Mouse (Mus musculus) CH12.LX (cell line): ENCODE results near the gene Eva1b. TPM values are rescaled to one million over a fixed set of nuclear protein-coding genes. Genes with fewer than 3 reads are reported as not detected.

Experiments used
- DNase-seq: peaks from one replicate; pipeline ENCODE4 v3.0.0-alpha.2; 2013; ENCODE audit errors: extremely low read depth
- H3K27ac ChIP-seq: 2 replicates; pipeline ENCODE4 v1.5.1; 2012; ENCODE audit warnings: low read depth, mild to moderate bottlenecking, control low read depth, moderate library complexity; ENCODE audit not compliant: insufficient read depth
- H3K27me3 ChIP-seq: replicated peaks from 2 replicates; pipeline ENCODE3; 2012; ENCODE audit warnings: inconsistent platforms
- H3K36me3 ChIP-seq, 2 experiments: replicated peaks in 1 of 2; 2 replicates each; pipeline versions ENCODE3 to v1.6.1; 2012; ENCODE audit warnings: inconsistent platforms in 1 of 2, low read length in 1 of 2, mild to moderate bottlenecking in 1 of 2, mixed read lengths in 1 of 2, moderate library complexity in 1 of 2; ENCODE audit not compliant: control insufficient read depth in 1 of 2, insufficient read depth in 1 of 2
- H3K4me1 ChIP-seq, 2 experiments: 2 replicates each; pipeline ENCODE4 v1.6.1; 2012; ENCODE audit warnings: inconsistent platforms in 1 of 2, moderate library complexity in 1 of 2; ENCODE audit not compliant: insufficient read depth in 2 of 2, control insufficient read depth in 1 of 2
- H3K4me2 ChIP-seq: 2 replicates; pipeline ENCODE4 v1.6.1; 2012; ENCODE audit warnings: low read depth, mild to moderate bottlenecking, control low read depth; ENCODE audit not compliant: poor library complexity, insufficient read depth, severe bottlenecking
- H3K4me3 ChIP-seq, 3 experiments: fragments of 150-350 bp in 1 of 3; sonication (generic) in 1 of 3; replicated peaks in 1 of 3; 2 replicates each; pipeline versions ENCODE3 to v1.5.1; 2011 to 2012; ENCODE audit warnings: low read depth in 2 of 3, low read length in 2 of 3, mild to moderate bottlenecking in 2 of 3, moderate library complexity in 2 of 3, control low read depth in 1 of 3, improper control_type of control experiment in 1 of 3, inconsistent platforms in 1 of 3, mixed read lengths in 1 of 3; ENCODE audit not compliant: poor library complexity in 1 of 3
- H3K79me2 ChIP-seq: replicated peaks from 2 replicates; pipeline ENCODE4 v1.6.1; 2012; ENCODE audit warnings: mild to moderate bottlenecking, moderate library complexity; ENCODE audit not compliant: control insufficient read depth, poor library complexity, insufficient read depth, severe bottlenecking; ENCODE audit errors: extremely low read depth
- H3K9ac ChIP-seq: 2 replicates; pipeline ENCODE4 v1.6.1; 2012; ENCODE audit warnings: low read depth, mild to moderate bottlenecking, control low read depth, moderate library complexity; ENCODE audit not compliant: insufficient read depth
- H3K9me3 ChIP-seq: replicated peaks from 2 replicates; pipeline ENCODE3; 2012; ENCODE audit warnings: low read length, inconsistent platforms, mixed read lengths
- CHD2 ChIP-seq: IDR thresholded peaks from 2 replicates; pipeline ENCODE4 v1.6.1; 2011; ENCODE audit warnings: low read length, improper control_type of control experiment
- CTCF ChIP-seq, 2 experiments: IDR thresholded peaks in 1 of 2; conservative IDR thresholded peaks in 1 of 2; 2 replicates each; pipeline ENCODE4 v1.5.1; 2011 to 2012; ENCODE audit warnings: low read depth in 2 of 2, low read length in 2 of 2, improper control_type of control experiment in 1 of 2, inconsistent platforms in 1 of 2, mild to moderate bottlenecking in 1 of 2, moderate library complexity in 1 of 2
- E2F4 ChIP-seq: IDR thresholded peaks from 2 replicates; pipeline ENCODE4 v1.6.1; 2011; ENCODE audit warnings: low read depth, low read length, improper control_type of control experiment; ENCODE audit not compliant: insufficient replicate concordance
- GABPA ChIP-seq: IDR thresholded peaks from 2 replicates; pipeline ENCODE4 v1.6.1; 2012; ENCODE audit warnings: low read depth, low read length, improper control_type of control experiment, inconsistent platforms; ENCODE audit not compliant: insufficient replicate concordance
- JUND ChIP-seq: conservative IDR thresholded peaks from 2 replicates; pipeline ENCODE4 v1.6.1; 2011; ENCODE audit warnings: low read depth, low read length, improper control_type of control experiment
- MAFK ChIP-seq: IDR thresholded peaks from 2 replicates; pipeline ENCODE4 v1.6.1; 2011; ENCODE audit warnings: low read length, improper control_type of control experiment; ENCODE audit not compliant: insufficient replicate concordance
- MAX ChIP-seq: IDR thresholded peaks from 2 replicates; pipeline ENCODE4 v1.6.1; 2011; ENCODE audit warnings: low read length, improper control_type of control experiment
- MAZ ChIP-seq: IDR thresholded peaks from 2 replicates; pipeline ENCODE4 v1.6.1; 2012; ENCODE audit warnings: low read depth, mild to moderate bottlenecking, inconsistent platforms, low read length, improper control_type of control experiment, moderate library complexity
- MXI1 ChIP-seq: IDR thresholded peaks from 2 replicates; pipeline ENCODE4 v1.6.1; 2011; ENCODE audit warnings: mild to moderate bottlenecking, low read depth, low read length, improper control_type of control experiment
- NELFE ChIP-seq: IDR thresholded peaks from 2 replicates; pipeline ENCODE4 v1.6.1; 2011; ENCODE audit warnings: low read depth, low read length, improper control_type of control experiment
- NRF1 ChIP-seq: IDR thresholded peaks from 2 replicates; pipeline ENCODE4 v1.6.1; 2014; ENCODE audit warnings: low read depth, mild to moderate bottlenecking, inconsistent platforms, low read length, improper control_type of control experiment, moderate library complexity
- PAX5 ChIP-seq: IDR thresholded peaks from 2 replicates; pipeline ENCODE4 v1.6.1; 2012; ENCODE audit warnings: low read length, inconsistent platforms, mixed read lengths
- POLR2A ChIP-seq: IDR thresholded peaks from 2 replicates; pipeline ENCODE4 v1.6.1; 2011; ENCODE audit warnings: low read depth, mild to moderate bottlenecking, improper control_type of control experiment, low read length
- POLR2AphosphoS2 ChIP-seq: IDR thresholded peaks from 2 replicates; pipeline ENCODE4 v1.6.1; 2011; ENCODE audit warnings: low read depth, low read length, improper control_type of control experiment
- RCOR1 ChIP-seq: conservative IDR thresholded peaks from 2 replicates; pipeline ENCODE4 v1.6.1; 2012; ENCODE audit warnings: low read depth, mild to moderate bottlenecking, inconsistent platforms, low read length, improper control_type of control experiment
- SMC3 ChIP-seq: IDR thresholded peaks from 2 replicates; pipeline ENCODE4 v1.6.1; 2011; ENCODE audit warnings: low read depth, low read length, improper control_type of control experiment
- TBP ChIP-seq: conservative IDR thresholded peaks from 2 replicates; pipeline ENCODE4 v1.6.1; 2011; ENCODE audit warnings: low read depth, low read length, improper control_type of control experiment
- TCF12 ChIP-seq: IDR thresholded peaks from 2 replicates; pipeline ENCODE4 v1.6.1; 2014; ENCODE audit warnings: low read depth, mild to moderate bottlenecking, inconsistent platforms, low read length, improper control_type of control experiment
- UBTF ChIP-seq: IDR thresholded peaks from 2 replicates; pipeline ENCODE4 v1.6.1; 2012; ENCODE audit warnings: low read depth, mild to moderate bottlenecking, inconsistent platforms, low read length, improper control_type of control experiment, moderate library complexity
- USF1 ChIP-seq: IDR thresholded peaks from 2 replicates; pipeline ENCODE4 v1.6.1; 2014; ENCODE audit warnings: low read depth, mild to moderate bottlenecking, inconsistent platforms, low read length, improper control_type of control experiment
- ZC3H11A ChIP-seq: IDR thresholded peaks from 2 replicates; pipeline ENCODE4 v1.6.1; 2012; ENCODE audit warnings: low read depth, mild to moderate bottlenecking, inconsistent platforms, low read length, improper control_type of control experiment
- ZKSCAN1 ChIP-seq: IDR thresholded peaks from 2 replicates; pipeline ENCODE4 v1.6.1; 2012; ENCODE audit warnings: low read depth, inconsistent platforms, low read length, improper control_type of control experiment, borderline replicate concordance
- ZMIZ1 ChIP-seq: IDR thresholded peaks from 2 replicates; pipeline ENCODE4 v1.6.1; 2012; ENCODE audit warnings: low read depth, mild to moderate bottlenecking, inconsistent platforms, low read length, improper control_type of control experiment
- ZNF384 ChIP-seq: IDR thresholded peaks from 2 replicates; pipeline ENCODE4 v1.6.1; 2012; ENCODE audit warnings: low read depth, low read length, improper control_type of control experiment, inconsistent platforms
- dilution Hi-C: fragments of 300-500 bp; cut with MboI; formaldehyde crosslinking; loops from 2 replicates; pipeline ENCODE4 v1.14.3; 2020; ENCODE audit warnings: low sequenced_read_pairs; ENCODE audit not compliant: extremely low pct_unique_long_range_greater_than_20kb, extremely low pct_ligation_motif_present
- in situ Hi-C: fragments of 300-500 bp; cut with MboI; formaldehyde crosslinking; loops from 3 replicates; pipeline ENCODE4 v1.14.3; 2019; ENCODE audit warnings: low sequenced_read_pairs, low pct_ligation_motif_present, low pct_unique_long_range_greater_than_20kb, mixed read lengths
- polyA plus RNA-seq: library from polyadenylated mRNA; unstranded; fragments of >175 nt; gene quantifications from 2 replicates; pipeline ENCODE4 v1.2.1, GENCODE M21; 2012; ENCODE audit warnings: low read depth; ENCODE audit not compliant: insufficient read length
- total RNA-seq, 2 experiments: library from RNA; depleted of rRNA; stranded (reverse); fragments of 300-350 nt in 1 of 2; fragments of >200 nt in 1 of 2; gene quantifications; 2 replicates each; pipeline ENCODE4 v1.2.3; 2012 to 2014

Gene Eva1b
- total and polyA plus RNA-seq, 3 experiments, result 0.97 to 4.3 (median 1.3) TPM

DNA sequence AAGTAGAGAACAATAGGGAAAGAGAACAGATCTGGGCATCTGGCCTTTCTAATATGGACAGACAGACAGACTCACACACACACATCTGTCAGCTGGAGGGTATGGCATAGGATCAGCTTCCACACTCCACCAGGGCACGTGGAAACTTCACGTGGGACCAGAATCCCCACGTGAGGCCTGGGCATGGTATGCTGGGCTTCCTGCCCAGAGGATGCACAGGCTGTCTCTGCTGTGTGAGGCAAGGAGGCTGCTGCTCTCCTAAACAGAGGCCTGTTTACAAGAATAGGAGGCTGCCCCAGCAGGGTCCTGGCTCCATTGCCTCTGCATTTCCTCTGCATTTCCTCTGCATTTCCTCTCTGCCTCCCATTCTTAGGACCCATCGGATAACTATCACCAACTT lies 12.9 kb upstream of the Eva1b start:
- dilution Hi-C loops, result no loop called here
- Histone ChIP-seq H3K27me3 (no peaks in the 10 kb centered on the region), H3K9ac (no peak overlapping the region), H3K4me3 (no peak overlapping the region), H3K9me3 (no peaks in the 10 kb centered on the region), H3K4me1 (peaks cover 0 to 20% of the 10 kb centered on the region in 2 experiments; a peak in 3 of 4 replicates), H3K4me2 (no peak overlapping the region), H3K27ac (no peak overlapping the region), H3K36me3 (peaks cover 90 to 96% of the 10 kb centered on the region in 2 experiments), H3K79me2 (no peaks in the 10 kb centered on the region)
- no peak for DNase-seq
- no peak for TF ChIP-seq ZC3H11A
- TF ChIP-seq POLR2AphosphoS2, result no peak
- no peak for TF ChIP-seq RCOR1
- no peak for TF ChIP-seq ZMIZ1
- no peak for TF ChIP-seq MAX
- no peak for TF ChIP-seq NRF1
- TF ChIP-seq E2F4, result no peak
- no peak for TF ChIP-seq USF1
- TF ChIP-seq NELFE, result no peak
- TF ChIP-seq UBTF, result no peak
- no peak for TF ChIP-seq TCF12
- no peak for TF ChIP-seq MAZ
- TF ChIP-seq CHD2, result no peak
- no peak for TF ChIP-seq PAX5
- no peak for TF ChIP-seq GABPA
- TF ChIP-seq ZNF384, result no peak
- no peak for TF ChIP-seq ZKSCAN1
- TF ChIP-seq TBP, result no peak
- no peak for TF ChIP-seq POLR2A
- TF ChIP-seq SMC3, result no peak
- in situ Hi-C loops, result no loop called here

DNA sequence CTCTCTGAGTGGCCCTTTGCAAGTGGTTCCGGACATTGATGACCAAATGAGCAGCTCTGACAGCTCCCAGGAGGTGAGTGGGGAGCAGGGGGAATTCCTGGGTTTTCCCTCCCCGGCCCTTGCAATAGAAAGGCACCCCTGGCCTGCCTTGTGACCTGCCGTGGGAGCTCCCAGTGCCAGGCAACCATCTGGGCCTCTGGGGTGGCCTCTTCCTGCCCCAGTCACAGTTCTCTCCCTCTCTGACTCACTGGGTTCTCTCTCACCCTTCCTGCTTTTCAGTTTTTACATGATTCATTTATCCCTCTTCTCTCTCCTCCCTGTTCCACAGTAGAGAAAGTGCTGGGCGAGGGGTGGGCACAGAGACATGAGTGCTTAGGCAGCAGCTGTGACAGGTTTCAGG lies 9.8 kb upstream of the Eva1b start:
- peaks cover 0 to 20% of the 10 kb centered on the region in 2 experiments; a peak in 3 of 4 replicates for H3K4me1 ChIP-seq
- peaks cover 78 to 87% of the 10 kb centered on the region in 2 experiments for H3K36me3 ChIP-seq
- in situ Hi-C loops, result no loop called here

More for the DNA sequence above, 9.8 kb upstream of the Eva1b start:
- Histone ChIP-seq H3K9me3 (no peaks in the 10 kb centered on the region), H3K27me3 (no peaks in the 10 kb centered on the region), H3K4me2 (no peak overlapping the region), H3K4me3 (no peak overlapping the region), H3K9ac (no peak overlapping the region), H3K27ac (no peak overlapping the region), H3K79me2 (no peaks in the 10 kb centered on the region)
- dilution Hi-C loops, result no loop called here
- TF ChIP-seq MXI1 (no peak), MAFK (no peak), ZMIZ1 (no peak), CTCF (conservative IDR thresholded peaks at IDR 0.05 in 1 of 2, IDR thresholded peaks at IDR 0.05 in 1 of 2; ENCODE audit: low read depth in 2 of 2, low read length in 2 of 2) (no peak), MAX (no peak), MAZ (no peak), JUND (no peak), CHD2 (no peak), ZC3H11A (no peak), ZKSCAN1 (no peak), NRF1 (no peak)
- no peak for DNase-seq
